Mouse (Mus musculus) activated CD4-positive, CD25-positive, alpha-beta regulatory T cell, adult 4 months (primary cell): Measurements from ENCODE around the gene Pym1. TPM values are rescaled to one million over a fixed set of nuclear protein-coding genes. Genes with fewer than 3 reads are reported as not detected.

Experiments used
- ATAC-seq: one replicate; pipeline ENCODE4 v1.8.0; 2017
- polyA plus RNA-seq, 2 experiments: library from polyadenylated mRNA; unstranded; fragments of 100-300 nt; shearing (Covaris generic); gene quantifications; one replicate each; pipeline ENCODE4 v1.2.1; 2017

Gene Pym1
- polyA plus RNA-seq, 2 experiments from 2014 or later, result 64.1 to 79.7 TPM

DNA sequence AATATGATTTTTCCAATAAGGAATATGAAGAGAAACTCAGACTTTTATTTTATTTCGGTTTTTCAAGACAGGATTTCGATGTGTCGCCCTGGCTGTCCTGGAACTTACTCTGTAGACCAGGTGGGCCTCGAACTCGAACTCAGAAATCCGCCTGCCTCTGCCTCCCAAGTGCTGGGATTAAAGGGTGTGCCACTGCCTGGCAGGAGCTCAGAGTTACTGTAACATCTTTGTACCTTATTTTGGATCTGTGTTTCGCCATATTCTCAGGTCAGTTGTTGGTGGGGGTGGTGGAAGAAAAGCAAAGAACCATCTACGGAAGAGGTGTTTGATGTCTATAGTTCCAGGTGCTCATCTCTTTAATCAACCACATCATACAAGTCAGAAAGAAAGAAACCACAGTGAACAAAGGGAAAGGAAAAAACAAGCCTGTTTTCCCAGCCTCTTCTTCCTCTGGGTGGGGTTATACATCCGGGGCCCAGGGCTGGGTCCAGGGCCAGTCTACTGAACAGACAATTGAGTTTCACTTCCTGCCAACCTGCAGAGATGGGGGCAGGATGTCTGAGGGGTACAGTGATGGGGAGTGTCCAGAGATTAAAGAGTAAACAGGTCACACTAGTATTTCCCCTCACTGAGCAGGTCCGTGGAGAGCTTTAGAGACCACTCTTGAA lies 1.6 kb upstream of the Pym1 start:
- ATAC-seq, result peak; percentile 60

DNA sequence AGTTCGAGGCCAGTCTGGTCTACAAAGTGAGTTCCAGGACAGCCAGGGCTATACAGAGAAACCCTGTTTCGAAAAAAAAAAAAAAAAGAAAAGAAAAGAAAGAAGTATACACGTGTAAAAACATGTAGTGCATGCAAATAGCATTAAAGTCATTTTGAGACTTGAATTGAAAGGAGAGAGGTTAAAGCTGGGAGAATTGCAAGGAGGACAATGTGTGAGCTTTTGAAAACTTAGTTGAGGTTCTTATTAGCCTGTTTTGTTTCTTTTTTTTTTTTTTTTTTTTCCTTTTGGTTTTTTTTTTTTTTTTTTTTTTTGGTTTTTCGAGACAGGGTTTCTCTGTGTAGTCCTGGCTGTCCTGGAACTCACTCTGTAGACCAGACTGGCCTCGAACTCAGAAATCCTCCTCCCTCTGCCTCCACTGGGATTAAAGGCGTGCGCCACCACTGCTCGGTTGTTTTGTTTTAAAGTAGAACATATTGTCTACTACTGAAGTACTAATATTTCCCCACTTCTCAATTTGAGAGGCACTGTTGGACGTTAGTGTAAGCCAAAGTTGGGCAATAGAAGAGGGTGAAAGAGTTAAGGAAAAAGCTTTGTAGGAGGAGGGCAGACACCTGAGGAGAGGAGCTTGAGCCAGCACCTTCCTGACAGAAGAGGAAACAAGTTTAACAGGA lies 580 bp upstream of the Pym1 start:
- no peak for ATAC-seq

DNA sequence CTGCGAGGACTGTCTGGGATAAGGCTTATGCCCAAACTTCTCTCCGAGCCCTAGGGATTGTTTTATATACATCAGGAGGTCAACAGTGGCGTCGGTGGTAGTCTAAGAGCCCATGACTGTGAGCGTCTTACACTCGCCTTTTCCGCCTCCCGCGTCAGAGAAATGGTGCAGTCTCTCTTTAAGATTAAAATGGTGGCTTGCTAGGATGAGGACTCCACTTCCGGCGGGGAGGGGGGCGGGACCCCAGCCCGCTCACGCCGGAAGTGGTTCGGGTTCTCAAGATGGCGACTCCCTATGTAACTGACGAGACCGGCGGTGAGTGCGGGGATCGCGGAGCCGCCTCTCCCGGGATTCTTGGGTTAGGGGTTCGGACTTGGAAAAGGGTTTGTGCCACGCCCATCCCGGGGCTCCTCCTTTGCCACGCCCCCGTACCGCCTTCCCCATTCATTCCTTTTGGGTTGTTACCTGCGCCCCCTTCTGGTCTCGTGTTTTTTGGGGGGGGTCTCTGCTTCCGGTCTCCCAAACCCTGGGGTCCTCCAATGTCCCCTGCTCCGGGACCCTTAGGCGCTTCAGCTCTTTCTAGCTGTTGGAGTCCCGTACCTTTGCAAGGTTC lies 669 bp downstream of the Pym1 start:
- peak; percentile 30 for ATAC-seq

DNA sequence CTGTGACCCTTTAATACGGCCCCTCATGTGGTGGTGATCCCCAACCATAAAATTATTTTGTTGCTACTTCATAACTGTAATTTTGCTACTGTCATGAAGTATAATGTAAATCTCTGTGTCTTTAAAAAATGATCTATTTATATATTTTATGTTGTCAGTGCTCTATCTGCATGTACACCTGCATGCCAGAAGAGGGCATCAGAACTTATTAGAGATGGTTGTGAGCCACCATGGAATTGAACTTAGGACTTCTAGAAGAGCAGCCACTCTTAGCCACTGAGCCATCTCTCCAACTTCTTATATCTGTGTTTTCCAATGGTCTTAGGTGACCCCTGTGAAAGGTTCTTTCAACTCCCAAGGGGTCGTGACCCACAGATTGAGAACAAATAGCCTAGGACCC lies 25.2 kb downstream of the Pym1 start:
- ATAC-seq, result no peak

DNA sequence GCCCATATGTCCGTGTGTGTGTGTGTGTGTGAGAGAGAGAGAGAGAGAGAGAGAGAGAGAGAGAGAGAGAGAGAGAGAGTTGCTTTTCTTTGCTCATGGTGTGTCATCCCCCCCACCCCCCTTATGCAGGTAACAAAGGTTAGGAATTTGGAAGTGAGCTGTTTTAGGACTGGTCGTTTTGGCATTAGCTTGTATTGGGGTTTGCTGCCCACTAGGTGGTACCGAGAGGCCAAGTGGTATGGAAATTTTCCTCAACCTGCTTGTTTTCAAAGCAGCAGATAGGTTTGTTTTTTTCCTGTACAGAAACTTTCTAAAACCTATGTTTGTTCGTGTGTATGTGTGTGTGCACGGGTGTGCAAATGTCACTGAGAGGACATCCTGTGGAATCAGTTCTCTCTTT lies 26.0 kb downstream of the Pym1 start:
- ATAC-seq, result no peak

DNA sequence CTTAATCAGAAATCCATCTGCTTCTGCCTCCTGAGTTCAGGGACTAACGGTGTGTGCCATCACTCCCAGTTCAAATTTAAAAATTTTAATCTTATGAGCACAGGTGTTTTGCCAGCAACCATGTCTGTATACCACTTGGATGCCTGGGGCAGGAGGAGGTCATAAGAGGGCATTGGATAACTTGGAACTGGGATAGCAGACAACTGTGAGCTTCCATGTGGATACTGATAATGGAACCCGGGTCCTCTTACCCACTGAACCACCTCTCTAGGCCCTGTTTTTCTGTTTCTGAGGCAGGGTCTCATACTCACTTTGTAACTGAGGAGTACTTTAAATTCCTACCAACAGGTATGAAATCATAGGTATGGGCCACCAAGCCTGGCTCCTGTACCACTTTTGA lies 30.8 kb downstream of the Pym1 start:
- no peak for ATAC-seq

DNA sequence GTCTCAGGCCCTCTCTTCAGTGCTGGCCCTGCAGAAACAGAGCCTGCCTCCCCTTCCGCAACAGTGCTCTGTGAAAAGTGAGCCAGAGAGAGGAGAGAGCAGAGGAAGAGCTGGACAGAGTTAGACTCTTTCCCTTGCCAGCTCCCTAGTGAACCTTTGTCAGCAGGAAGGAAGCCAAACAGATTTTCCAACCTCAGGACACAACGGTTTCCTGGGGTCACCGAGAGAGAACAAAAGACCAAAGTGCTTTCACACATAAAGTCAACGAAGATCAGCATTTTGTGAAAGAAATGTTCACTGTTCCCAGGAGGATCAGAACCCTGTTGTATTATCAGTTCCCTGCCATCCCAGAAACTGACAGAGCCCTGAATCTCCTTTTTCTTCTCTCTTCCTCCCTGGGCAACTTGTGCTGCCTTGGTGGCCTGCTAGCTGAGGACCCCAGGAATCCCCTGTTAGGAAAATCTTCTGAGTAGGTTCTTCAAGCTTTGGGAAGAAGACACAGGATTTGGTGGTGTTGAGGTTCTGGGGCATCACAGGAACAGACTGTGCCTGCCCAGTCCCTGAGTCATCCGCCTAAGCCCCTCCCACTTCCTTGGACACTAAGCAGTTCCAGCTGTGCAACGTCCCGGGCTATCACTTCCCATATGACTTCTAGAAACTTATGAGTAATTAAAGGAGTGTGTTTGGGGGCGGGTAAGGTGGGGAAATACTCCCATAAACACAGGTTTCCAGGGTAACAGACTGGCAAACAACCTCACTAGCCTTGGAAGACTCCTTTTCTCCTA lies 31.5 kb downstream of the Pym1 start:
- ATAC-seq, result no peak

DNA sequence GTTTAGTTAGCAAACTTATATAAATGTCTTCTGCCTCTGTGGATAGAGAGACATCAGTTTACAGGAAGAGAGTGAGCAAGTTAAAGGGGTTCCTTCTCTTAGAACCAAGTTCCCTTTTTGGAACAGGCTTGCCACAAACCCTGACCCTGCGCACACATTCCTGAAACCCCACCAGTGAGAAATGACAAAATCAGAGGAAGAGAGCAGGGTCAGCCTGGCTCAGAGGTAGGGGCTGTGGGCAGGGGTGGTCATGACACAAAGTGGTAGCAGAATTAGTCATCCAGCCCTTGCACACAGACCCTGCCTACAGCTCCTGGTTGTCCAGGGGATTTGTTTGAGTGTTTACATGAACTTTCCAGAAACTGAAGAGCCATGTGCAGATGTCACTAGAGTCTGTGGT lies 32.5 kb downstream of the Pym1 start:
- no peak for ATAC-seq

DNA sequence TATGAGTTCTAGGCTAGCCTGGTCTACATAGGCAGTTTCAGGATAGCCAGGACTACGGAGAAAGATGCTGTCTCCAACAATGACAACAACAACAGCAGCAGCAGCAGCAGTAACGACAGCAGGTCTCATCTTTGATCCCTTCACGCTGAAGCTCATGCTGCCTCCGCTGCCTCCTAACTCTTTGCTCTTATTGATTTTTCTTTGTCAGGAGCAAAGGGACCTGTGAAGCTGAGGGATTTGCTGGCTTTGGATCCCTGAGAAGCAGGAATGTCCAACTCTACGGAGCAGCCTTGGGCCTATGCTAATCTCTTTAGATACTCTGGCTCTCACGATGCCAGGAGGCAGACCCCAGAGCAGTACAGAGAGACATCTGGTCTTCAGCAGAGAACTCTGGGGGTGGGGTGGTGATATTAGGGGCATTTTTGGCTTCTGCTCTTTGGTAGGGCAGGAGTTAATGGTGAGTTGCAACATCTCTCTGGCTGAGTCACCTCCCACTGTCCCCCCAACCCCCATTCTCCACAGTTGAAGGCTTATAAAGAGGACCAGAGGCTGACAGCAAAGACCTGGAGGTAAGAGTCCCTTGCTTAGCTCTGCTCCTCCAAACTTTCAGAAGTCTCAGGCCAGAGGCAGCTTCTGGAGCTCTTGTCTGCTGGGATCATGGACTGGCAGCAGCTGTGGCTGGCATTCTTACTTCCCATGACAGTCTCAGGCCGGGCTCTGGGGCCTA lies 42.9 kb downstream of the Pym1 start, which contains the start of gene Mmp19:
Gene Mmp19 (plus strand): TSS at position 513 of the 727 bp plus-strand sequence.
- no peak for ATAC-seq

DNA sequence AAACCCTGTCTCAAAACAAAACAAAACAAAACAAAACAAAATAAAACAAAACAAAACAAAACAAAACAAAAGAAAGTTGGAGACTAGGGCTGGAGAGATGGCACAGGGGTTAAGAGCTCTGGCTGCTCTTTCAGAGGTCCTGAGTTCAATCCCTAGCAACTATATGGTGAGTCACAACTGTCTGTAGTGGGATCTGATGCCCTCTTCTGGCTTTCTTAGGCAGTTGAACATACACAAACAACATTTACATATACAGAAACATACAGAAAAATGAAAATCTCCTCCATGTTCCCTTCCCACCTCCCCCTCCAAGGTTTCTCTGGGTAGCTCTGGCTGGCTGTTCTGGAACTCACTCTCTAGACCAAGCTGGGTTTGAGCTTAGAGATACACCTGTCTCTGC lies 44.4 kb downstream of the Pym1 start:
- no peak for ATAC-seq

DNA sequence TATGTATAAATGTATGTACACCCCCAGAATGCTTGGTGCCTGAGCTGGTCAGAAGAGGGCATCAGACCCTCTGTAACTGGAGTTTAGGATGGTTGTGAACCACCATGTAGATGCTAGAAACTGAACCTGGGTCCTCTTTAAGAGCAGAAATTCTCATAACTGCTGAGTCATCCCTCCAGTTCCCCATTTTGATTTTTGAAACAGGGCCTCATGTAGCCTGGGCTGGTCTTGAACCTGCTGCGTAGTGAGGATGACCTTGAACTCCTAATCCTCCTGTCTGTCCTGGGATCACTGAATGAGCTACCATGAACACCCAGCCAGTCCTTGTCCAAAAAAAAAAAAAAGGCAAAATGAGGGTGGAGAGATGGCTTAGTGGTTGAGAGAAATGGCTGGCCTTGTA lies 45.6 kb downstream of the Pym1 start:
- ATAC-seq, result no peak

DNA sequence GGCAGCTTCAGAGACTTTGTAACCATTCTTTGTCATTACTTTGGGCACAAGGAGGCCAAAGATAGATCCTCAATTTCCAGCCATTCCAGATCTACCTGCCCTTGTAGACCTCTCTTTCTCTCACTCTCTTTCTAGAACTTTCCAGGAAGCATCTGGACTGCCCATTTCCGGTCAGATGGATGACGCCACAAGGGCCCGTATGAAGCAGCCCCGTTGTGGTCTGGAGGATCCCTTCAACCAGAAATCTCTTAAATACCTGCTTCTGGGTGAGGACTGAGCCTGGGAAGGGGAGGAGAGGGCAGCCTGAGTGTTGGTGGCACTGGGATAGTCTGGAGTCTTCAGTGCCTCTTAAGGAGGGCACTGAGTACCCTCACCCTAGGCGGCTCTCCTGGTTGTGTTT lies 46.7 kb downstream of the Pym1 start:
- ATAC-seq, result no peak

DNA sequence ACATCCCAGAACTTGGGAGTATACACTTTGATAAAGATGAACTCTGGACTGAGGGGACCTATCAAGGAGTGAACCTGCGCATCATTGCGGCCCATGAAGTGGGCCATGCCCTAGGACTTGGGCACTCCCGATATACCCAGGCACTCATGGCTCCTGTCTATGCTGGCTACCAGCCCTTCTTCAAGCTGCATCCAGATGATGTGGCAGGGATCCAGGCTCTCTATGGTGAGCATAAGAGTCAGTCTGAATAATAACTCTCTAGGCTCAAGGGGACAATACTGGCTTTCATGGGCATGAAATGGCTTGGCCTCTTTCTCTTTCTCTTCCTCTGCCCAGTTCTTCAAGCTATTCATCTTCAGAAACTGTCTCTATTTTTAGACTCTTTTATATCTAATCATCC lies 47.9 kb downstream of the Pym1 start:
- ATAC-seq, result no peak

DNA sequence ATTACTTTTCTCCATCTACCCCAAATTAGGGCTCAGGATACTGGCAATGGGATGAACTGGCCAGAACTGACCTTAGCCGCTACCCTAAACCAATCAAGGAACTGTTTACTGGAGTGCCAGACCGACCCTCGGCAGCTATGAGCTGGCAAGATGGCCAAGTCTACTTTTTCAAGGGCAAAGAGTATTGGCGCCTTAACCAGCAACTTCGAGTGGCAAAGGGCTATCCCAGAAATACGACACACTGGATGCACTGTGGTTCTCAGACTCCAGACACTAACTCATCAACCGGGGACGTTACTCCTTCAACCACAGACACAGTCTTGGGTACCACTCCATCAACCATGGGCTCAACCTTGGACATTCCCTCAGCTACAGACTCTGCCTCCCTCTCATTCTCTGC lies 51.0 kb downstream of the Pym1 start:
- no peak for ATAC-seq

DNA sequence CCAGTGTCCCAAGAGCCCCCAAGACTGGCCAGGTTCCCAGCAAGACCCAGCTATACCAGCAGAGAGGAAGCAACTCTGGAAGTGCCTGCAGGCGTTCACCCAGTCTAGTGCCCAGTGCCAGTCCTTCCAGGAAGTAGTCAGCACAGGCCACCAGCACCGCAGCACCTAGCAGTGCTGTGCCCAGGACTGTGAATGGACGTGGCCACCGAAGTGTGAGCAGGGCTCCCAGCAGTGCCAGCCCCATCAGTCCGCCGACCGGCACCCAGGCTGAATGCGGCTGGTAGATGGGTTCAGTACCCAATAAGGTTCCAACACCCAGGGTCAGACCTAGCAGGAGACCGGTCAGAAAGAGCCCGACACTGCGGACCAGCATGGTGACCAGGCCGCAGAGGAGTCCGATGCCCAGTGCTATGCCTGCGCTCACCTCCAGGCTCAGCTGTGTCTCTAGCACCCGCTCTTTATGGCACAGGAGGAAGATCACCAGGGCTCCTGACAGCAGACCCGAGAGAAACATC lies 54.3 kb downstream of the Pym1 start:
- ATAC-seq, result no peak

DNA sequence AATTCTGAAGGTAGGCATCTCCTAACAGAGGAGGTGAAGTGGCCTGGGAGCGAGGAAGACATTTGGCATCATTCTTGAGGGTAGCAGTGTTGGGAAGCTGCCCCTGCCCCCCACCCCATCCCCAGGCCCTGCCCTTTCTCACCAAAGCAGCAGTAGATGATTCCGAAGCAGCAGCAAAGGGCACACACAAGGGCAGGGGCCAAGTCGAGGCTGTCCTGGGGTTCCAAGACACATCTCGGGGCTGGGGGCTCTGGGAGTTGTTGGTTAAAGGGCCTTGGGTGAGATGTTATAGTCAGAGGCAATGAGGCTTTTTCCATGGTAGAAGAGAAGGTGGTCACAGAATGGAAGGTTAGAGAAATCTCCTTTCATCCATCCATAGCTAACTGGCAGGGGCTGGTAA lies 55.3 kb downstream of the Pym1 start:
- ATAC-seq, result no peak

DNA sequence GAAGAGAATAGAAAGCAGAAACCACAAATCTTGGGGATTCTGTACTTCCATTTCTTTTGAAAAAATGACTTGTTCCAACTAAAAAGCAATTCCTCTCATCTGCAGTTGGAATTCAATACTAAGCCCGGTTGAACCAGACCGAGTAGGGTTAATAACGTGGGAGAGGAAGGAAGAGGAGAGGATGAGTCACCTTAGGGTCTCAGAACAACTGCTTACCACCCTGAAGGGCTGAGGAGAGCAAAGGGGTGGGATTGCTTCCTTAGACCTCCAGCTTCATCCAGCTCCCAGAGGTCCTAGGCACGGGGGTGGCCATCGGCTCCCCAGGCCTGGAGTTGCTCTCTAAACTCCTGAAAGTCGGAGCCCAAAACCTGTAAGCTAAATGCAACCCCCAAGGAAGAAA lies 55.7 kb downstream of the Pym1 start:
- ATAC-seq, result no peak

DNA sequence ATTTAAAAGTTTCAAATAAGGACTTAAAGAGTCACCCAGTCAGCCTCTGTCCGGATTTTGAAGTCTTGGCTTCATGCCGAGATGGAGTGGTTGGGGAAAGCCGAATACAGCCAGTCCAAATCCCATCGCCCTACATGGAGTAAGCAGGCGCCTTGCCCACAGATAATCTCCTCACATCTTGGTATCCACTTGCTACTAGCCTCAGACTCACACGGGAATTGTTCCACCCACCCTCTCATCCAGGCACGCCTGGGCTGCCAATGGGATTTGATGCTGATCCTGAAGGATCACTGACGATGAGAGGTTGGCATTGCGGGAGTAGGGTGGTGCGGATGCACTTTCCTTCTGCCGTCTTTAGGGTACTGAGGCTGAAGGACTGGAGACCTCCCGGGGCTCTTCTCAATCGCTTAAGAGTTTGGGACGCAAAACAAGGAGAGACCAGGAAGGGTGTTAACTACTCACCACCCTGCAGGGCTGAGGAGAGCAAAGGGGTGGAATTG lies 56.1 kb downstream of the Pym1 start, which contains the start of gene Dnajc14:
Gene Dnajc14 (plus strand): TSS at position 292 of the 500 bp plus-strand sequence.
- ATAC-seq, result no peak

DNA sequence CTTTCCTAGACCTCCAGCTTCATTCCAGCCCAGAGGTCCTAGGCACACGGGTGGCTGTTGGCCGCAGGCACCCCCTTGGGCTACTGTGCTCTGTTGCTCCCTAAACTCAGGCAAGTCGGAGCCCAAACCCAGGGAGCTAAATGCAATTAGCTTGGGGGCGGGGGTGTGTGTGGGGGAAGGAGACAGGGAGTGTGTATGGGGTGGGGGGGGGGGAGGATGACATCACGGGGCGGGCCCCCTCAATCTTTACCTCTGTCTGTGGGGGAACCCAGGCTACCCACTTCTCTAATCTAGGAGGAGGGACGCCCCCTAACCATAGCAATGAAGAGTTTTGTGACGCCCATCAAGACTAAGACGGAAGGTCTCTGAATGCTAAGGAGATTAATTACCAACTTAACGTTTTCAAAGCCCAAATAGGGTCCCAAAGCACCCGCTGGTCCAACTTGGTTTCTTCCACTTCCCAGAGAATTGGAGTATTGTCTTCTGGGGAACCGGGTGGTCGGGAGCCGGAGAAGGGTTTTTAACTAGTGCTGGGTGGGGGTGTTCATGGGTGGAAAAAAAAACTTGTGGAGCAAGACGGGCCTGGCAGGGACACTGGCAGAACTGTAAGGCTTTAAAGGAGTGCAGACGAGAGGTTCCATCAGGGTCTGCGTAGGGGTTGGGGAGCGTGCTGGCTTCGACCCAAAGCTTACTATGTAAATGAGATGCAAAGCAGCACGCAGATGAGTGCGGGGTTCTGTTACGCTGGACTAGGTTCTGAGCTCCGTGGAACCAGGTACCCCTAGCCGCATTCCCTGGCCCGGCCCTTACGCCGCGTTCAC lies 56.8 kb downstream of the Pym1 start, which contains the start of gene Tmem198b:
Gene Tmem198b (minus strand): TSS at position 100 of the 821 bp plus-strand sequence.
- peak; percentile 30 for ATAC-seq

DNA sequence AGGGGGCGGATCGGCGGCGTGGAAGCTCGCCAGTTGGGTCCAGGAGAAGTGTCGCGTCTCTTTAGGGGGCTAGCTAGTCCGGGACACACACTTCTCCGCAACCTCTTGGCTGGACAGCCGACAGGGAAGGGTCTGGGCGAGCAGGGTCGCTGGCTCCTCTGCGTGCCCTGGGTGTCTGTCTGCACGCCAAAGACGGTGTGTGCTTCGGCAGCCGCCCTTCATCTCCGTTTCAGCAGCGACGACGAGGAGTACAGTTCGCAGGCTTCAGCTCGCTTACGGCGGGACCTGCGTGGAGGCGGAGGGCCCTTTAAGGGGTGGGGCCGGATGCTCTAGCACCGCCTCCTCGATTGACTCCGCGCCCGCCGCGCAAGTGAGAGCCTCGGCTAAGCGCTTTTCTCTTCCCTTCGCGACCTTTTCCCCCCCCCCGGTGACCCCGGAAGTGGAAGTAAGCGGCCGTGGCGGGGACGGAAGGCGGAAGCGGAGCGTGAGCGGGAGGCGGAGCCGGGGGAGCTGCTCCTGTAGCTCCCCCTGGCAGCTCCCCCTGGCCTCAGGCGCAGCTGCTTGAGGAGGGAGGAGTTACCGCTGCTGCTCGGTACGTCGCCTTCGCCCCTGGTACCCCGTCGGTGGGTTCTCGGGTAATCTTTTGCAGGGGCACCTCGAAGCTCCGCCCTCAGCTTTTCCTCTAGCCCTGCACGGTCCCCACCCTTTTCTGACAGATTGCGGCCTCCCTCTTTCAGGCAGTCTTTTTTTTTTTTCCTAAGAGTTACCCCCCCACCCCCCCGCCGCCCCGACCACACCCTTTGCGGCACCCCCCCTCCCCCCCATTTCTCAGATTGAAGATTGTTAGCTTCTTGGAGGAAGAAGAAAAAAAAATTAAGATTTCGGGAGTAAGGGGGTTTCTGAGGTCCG lies 57.7 kb downstream of the Pym1 start:
- ATAC-seq, result peak; percentile 93
